9 mouse cellular contexts compared by ENCODE assay signal in genomic region chr4:134612070-134612667, GRCm38 (mm10).
A peak's percentile ranks its signal among the peaks of the same experiment; 100 is the strongest.
DNase-seq lines count a peak whose midpoint lies in the region; ATAC-seq lines count a peak whose summit lies in the region.
"Had no signal": no experiment of that assay in that cellular context is flagged by ENCODE, and none has a peak within 500 bp of the region (broad histone marks: within the 10 kb centered on the region; RNA-seq: fewer than 3 reads in every experiment).

No protein-coding gene starts in this region.

- H3K27ac ChIP-seq in kidney, embryonic 14.5 days (ENCODE audit: low read depth, low read length) = no peak overlapping the region
- peak overlapping the region; percentile 66 for H3K27ac ChIP-seq in embryonic facial prominence, embryonic 10.5 days (replicated peaks)
- peak overlapping the region; percentile 90 for H3K27ac ChIP-seq in heart, embryonic 11.5 days (ENCODE audit: low read depth, low read length)

- 43% methylated on average over 16 of the region's 16 CpGs for WGBS in kidney, embryonic 14.5 days
- WGBS in embryonic facial prominence, embryonic 10.5 days = 58% methylated on average over 16 of the region's 16 CpGs
- WGBS in heart, embryonic 11.5 days (ENCODE audit: insufficient replicate concordance) = 36% methylated on average over 16 of the region's 16 CpGs

- H3K27me3 ChIP-seq in kidney, embryonic 14.5 days (ENCODE audit: control insufficient read depth, insufficient read depth, low read length) = no peaks in the 10 kb centered on the region
- no peaks in the 10 kb centered on the region for H3K27me3 ChIP-seq in embryonic facial prominence, embryonic 10.5 days (replicated peaks; ENCODE audit: low read depth, poor library complexity, severe bottlenecking)
- H3K27me3 ChIP-seq in heart, embryonic 11.5 days (ENCODE audit: control insufficient read depth, insufficient read depth, low read length) = no peaks in the 10 kb centered on the region

- H3K4me1 ChIP-seq in kidney, embryonic 14.5 days (ENCODE audit: control insufficient read depth, insufficient read depth, low read length) = 0 out of 2 replicates have a peak, but pooled peaks cover 4% of the 10 kb centered on the region
- peaks cover 20% of the 10 kb centered on the region for H3K4me1 ChIP-seq in embryonic facial prominence, embryonic 10.5 days
- H3K4me1 ChIP-seq in heart, embryonic 11.5 days (ENCODE audit: control insufficient read depth, insufficient read depth, low read length) = peaks cover 11% of the 10 kb centered on the region

- DNase-seq in kidney, adult 11 months = no peak
- DNase-seq in embryonic facial prominence, embryonic 10.5 days (ENCODE audit: low spot score) = peak; percentile 49
- DNase-seq in liver (peak; percentile 22), adipocyte (ENCODE audit: low spot score) (no peak)
- DNase-seq in right cerebral cortex, postnatal 4 days = no peak
- DNase-seq in right cerebral cortex, postnatal 25 days = no peak
- DNase-seq: cerebellum, adult 18-20 months had no signal

- no peaks in the 10 kb centered on the region for H3K36me3 ChIP-seq in kidney, embryonic 14.5 days (ENCODE audit: control insufficient read depth, insufficient read depth, low read length)
- H3K36me3 ChIP-seq in embryonic facial prominence, embryonic 10.5 days (replicated peaks) = no peaks in the 10 kb centered on the region
- no peaks in the 10 kb centered on the region; the same call in 1 of the 2 replicates for H3K36me3 ChIP-seq in heart, embryonic 11.5 days (ENCODE audit: control insufficient read depth, insufficient read depth, low read length)

- no peaks in the 10 kb centered on the region for H3K9me3 ChIP-seq in kidney, embryonic 14.5 days (ENCODE audit: control insufficient read depth, low read length)
- H3K9me3 ChIP-seq in embryonic facial prominence, embryonic 10.5 days = no peaks in the 10 kb centered on the region
- H3K9me3 ChIP-seq in heart, embryonic 11.5 days (replicated peaks; ENCODE audit: control insufficient read depth, low read length) = no peaks in the 10 kb centered on the region

- no peak overlapping the region for H3K4me3 ChIP-seq in kidney, embryonic 14.5 days (ENCODE audit: low read length)
- H3K4me3 ChIP-seq in embryonic facial prominence, embryonic 10.5 days = no peak overlapping the region
- H3K4me3 ChIP-seq in heart, embryonic 11.5 days (ENCODE audit: low read depth, low read length) = no peak overlapping the region

- H3K9ac ChIP-seq in kidney, embryonic 14.5 days (ENCODE audit: low read depth, low read length) = no peak overlapping the region
- H3K9ac ChIP-seq in heart, embryonic 11.5 days (ENCODE audit: low read depth, low read length) = no peak overlapping the region

- ATAC-seq in kidney, embryonic 14.5 days (ENCODE audit: low FRiP score, low TSS enrichment) = peak; percentile 32; the same call in 1 of the 2 replicates
- peak; percentile 82 for ATAC-seq in heart, embryonic 11.5 days (replicated peaks; ENCODE audit: insufficient number of reproducible peaks, low FRiP score, low TSS enrichment)

- H3K4me2 ChIP-seq in kidney, embryonic 14.5 days (replicated peaks; ENCODE audit: low read depth, low read length) = no peak overlapping the region
- peak overlapping the region; percentile 43 for H3K4me2 ChIP-seq in heart, embryonic 11.5 days

Comparison
In these comparisons a context has a peak if more than half of its experiments do, and no peak if none do; other contexts are left out.
1. DNase-seq: peak in embryonic facial prominence, embryonic 10.5 days (single experiment) and liver (single experiment); none in kidney, adult 11 months (single experiment), right cerebral cortex, postnatal 4 days (single experiment), adipocyte (single experiment) and right cerebral cortex, postnatal 25 days (single experiment).